Mouse (Mus musculus): Measurements from ENCODE around the gene Zfp663. TPM values are rescaled to one million over a fixed set of nuclear protein-coding genes. Genes with fewer than 3 reads are reported as not detected.

Zfp663 gene
- polyA plus RNA-seq, 1 experiment from 2014 or later: not detected

DNA sequence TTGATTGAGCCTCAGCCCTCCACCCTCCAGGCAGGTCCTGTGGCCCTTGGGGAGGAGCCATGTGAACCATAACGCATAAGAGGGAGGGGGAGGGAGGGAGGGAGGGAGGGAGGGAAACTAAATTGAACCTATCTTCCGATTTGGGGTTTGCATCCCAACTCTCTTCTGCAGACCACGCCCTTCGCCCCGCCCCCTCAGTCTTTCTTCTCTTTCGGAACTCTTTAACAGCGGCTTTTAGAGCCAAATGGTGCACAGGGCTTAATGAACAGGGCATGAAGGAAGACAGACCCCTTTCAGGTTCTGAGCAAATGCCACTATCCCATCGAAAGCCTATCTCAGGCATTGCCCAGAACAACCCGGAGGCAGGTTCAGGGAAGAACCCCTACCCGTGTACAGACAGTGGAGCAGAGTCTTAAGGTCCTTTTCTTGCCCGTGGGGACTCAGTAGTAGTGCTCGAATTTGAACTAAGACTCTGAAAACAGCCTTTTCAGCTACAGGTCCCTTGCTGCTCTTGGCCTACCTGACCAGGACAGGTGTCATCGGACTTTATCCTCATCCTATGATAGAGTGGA is 575 bp downstream of the Zfp663 start:
- H3K4me3 ChIP-seq (replicated peaks): peak overlapping the region; percentile 18
- no peaks in the 10 kb centered on the region for H3K36me3 ChIP-seq (replicated peaks)
- H3K27me3 ChIP-seq: peaks cover 32% of the 10 kb centered on the region
- peaks cover 4% of the 10 kb centered on the region; the same call in 1 of the 2 replicates for H3K4me1 ChIP-seq (replicated peaks)
- no peak overlapping the region for H3K9ac ChIP-seq
- no peak for ATAC-seq (ENCODE audit: insufficient read depth)
- peak overlapping the region; percentile 44 for H3K4me2 ChIP-seq
- no peak overlapping the region for H3K27ac ChIP-seq (replicated peaks)
- 6% methylated on average over 13 of the region's 13 CpGs for WGBS (ENCODE audit: insufficient replicate concordance)
- H3K9me3 ChIP-seq (replicated peaks): no peaks in the 10 kb centered on the region

DNA sequence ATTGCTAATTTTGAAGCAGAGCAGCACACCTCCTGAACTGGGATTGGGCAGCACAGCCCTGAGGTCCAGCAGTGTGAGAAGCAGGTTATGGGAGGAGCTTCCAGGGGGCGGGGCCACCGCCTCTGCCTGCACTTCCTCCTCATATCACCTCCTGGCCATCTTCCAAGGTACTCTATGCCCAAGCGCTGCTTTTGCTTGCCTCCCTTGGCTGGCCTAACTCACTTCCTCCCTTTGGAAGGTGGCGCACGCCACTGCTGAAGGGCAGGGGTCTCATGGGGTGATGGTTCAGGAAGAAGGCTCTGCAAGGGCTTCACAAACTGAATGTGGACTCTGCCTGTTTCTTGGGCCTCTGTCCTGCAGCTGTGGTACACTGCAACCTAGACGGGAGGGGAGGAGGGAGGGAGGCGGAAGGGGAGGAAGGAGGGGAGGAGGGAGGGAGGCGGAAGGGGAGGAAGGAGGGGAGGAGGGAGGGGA is 1.4 kb downstream of the Zfp663 start:
- no peaks in the 10 kb centered on the region for H3K36me3 ChIP-seq (replicated peaks)
- peak overlapping the region; percentile 32 for H3K4me2 ChIP-seq
- peaks cover 32% of the 10 kb centered on the region for H3K27me3 ChIP-seq
- peak; percentile 68 for ATAC-seq (ENCODE audit: insufficient read depth)
- 2% methylated on average over 5 of the region's 8 CpGs for WGBS (ENCODE audit: insufficient replicate concordance)
- peaks cover 4% of the 10 kb centered on the region; the same call in 1 of the 2 replicates for H3K4me1 ChIP-seq (replicated peaks)
- H3K27ac ChIP-seq (replicated peaks): no peak overlapping the region
- H3K9ac ChIP-seq: no peak overlapping the region
- H3K9me3 ChIP-seq (replicated peaks): no peaks in the 10 kb centered on the region
- no peak overlapping the region for H3K4me3 ChIP-seq (replicated peaks)

DNA sequence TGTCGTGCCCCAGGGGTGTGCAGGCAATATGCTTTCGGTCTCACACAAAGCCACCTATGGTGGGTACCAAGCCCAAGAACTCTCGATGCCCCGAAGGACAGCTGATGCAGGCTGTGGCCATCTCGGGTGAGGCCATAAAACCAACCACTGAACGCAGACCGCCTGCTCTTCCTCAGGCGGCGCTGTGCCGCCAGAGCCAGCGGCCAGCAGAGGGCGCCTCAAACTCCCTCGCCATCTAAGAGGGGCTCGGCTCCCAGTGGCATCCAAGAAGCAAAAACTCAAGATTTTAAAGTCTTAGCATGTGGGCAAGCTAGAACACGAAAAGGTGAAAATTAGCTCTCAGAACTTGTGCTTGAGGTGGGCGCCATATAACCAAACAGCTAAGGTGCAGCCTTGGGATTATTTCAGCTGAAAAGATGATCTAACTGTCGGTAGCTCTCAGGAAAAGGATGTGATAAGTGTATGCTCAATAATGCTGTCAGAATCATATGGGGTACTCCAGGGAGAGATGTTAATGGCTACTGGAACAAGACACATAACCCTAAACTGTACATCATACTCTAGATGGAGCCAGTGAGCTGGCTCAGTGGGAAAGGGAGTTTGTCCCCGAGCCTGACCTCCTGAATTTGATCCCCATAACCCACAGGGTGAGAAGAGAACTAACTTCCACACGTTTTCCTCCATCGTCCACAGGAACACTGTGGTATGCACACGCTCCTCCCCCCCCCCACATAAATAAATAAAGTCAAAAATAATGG is 4.0 kb downstream of the Zfp663 start:
- H3K27me3 ChIP-seq: peaks cover 31% of the 10 kb centered on the region
- H3K36me3 ChIP-seq (replicated peaks): no peaks in the 10 kb centered on the region
- H3K9me3 ChIP-seq (replicated peaks): no peaks in the 10 kb centered on the region
- H3K4me2 ChIP-seq: no peak overlapping the region
- no peak overlapping the region for H3K27ac ChIP-seq (replicated peaks)
- no peak overlapping the region for H3K9ac ChIP-seq
- H3K4me1 ChIP-seq (replicated peaks): peaks cover 4% of the 10 kb centered on the region; the same call in 1 of the 2 replicates
- no peak for ATAC-seq (ENCODE audit: insufficient read depth)
- H3K4me3 ChIP-seq (replicated peaks): no peak overlapping the region
- WGBS (ENCODE audit: insufficient replicate concordance): 8% methylated on average over 21 of the region's 21 CpGs

DNA sequence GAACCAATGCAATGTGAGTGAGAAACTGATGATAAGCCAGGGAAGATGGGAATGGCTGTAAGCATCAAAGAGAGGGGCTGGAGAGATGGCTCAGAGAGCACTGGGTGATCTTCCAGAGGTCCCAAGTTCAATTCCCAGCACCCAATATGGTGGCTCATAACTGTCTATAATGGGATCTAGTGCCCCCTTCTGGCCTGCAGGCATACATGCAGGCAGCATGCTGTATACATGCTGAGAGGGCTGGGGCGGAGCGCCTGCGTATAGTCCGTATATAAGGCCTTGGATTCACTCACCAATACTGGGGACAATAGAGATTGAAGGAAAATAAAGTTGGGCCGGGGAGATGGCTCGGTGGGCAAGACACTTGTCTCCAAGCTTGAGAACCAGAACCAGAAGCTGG is 5.2 kb downstream of the Zfp663 start:
- no peaks in the 10 kb centered on the region for H3K36me3 ChIP-seq (replicated peaks)
- H3K9ac ChIP-seq: no peak overlapping the region
- H3K4me2 ChIP-seq: no peak overlapping the region
- ATAC-seq (ENCODE audit: insufficient read depth): no peak
- peaks cover 22% of the 10 kb centered on the region; the same call in 1 of the 2 replicates for H3K27me3 ChIP-seq
- no peak overlapping the region for H3K4me3 ChIP-seq (replicated peaks)
- H3K9me3 ChIP-seq (replicated peaks): no peaks in the 10 kb centered on the region
- WGBS (ENCODE audit: insufficient replicate concordance): 81% methylated on average over 6 of the region's 6 CpGs
- H3K27ac ChIP-seq (replicated peaks): no peak overlapping the region
- H3K4me1 ChIP-seq (replicated peaks): peaks cover 4% of the 10 kb centered on the region; the same call in 1 of the 2 replicates

DNA sequence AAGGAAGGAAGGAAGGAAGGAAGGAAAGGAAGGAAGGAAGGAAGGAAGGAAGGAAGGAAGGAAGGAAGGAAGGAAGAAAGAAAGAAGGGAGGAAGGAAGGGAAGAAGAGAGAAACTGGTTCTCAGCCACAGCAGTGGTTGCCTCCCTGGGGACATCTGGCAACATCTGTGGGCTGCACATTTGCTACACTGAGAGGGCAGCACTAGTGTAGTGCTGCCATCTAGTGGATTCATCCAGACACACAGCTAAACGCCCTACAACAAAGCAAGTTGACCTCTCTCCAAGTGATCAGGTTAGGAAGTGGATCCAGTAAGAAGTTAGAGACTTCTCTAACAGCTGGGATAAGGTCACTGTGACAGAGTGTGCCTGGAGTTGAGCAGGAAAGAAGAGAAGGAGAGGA is 7.7 kb downstream of the Zfp663 start:
- 0% methylated on average over 1 of the region's 1 CpGs for WGBS (ENCODE audit: insufficient replicate concordance)

DNA sequence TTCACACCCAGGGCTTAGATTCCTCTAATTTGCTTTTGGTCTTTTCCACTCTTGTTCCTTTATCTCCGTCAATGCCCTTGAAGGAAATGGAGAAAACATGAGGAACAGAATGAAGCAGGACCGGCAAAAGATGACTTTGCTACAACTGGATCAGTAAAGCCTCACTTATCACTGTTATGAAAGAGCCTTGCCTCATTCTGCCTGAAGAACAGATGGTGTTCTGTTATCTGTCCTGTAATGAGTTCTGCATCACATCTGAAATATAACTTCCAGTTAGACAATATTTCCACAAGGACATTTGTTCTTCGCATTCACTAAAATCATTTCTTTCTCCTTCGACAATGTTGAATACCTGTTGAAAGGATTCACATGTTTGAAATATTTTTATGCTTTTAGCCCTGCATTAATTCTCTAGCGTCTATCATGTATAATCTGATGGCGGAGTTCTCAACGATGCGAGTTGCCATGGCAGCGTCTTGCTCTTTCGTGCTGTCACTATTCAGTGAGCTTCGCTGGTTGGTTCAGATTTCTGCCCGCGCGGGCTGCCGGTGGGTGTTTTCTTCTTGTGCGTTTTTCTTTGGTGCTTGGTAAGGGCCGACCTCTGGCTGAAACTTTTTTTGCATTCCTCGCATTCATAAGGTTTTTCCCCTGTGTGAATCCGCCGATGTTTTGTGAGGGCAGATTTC is 16.6 kb downstream of the Zfp663 start:
- Histone ChIP-seq H3K4me2 (no peak overlapping the region), H3K4me3 (replicated peaks) (no peak overlapping the region), H3K27ac (replicated peaks) (no peak overlapping the region), H3K27me3 (no peaks in the 10 kb centered on the region), H3K9ac (no peak overlapping the region), H3K9me3 (replicated peaks) (no peaks in the 10 kb centered on the region), H3K4me1 (replicated peaks) (no peaks in the 10 kb centered on the region), H3K36me3 (replicated peaks) (no peaks in the 10 kb centered on the region)
- no peak for ATAC-seq (ENCODE audit: insufficient read depth)
- WGBS (ENCODE audit: insufficient replicate concordance): 76% methylated on average over 20 of the region's 20 CpGs

More for the DNA sequence above, 7.7 kb downstream of the Zfp663 start:
- Histone ChIP-seq H3K4me3 (replicated peaks) (no peak overlapping the region), H3K4me1 (replicated peaks) (no peaks in the 10 kb centered on the region), H3K4me2 (no peak overlapping the region), H3K9me3 (replicated peaks) (no peaks in the 10 kb centered on the region), H3K27me3 (peaks cover 3% of the 10 kb centered on the region; the same call in 1 of the 2 replicates), H3K36me3 (replicated peaks) (no peaks in the 10 kb centered on the region), H3K9ac (no peak overlapping the region), H3K27ac (replicated peaks) (no peak overlapping the region)
- no peak for ATAC-seq (ENCODE audit: insufficient read depth)

DNA sequence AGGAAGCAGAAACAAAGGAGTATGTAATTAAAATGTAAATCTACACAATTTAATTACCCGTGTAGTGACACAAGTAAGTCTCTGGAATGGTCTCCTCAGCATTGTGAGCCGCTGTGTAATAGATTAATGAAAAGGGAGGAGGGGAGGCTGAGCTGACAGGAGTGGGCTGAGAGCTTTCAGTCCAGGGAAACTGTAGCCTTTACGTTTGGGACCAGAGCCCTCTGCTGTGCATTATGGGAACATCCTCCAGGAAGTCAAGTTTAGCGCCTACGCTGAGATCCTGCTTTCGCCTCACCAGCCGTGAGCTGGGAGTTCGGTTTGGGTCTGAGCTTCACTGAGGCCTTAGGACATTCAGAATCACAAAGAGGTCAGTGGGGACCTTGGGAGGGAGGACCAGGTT is 19.1 kb downstream of the Zfp663 start:
- Histone ChIP-seq H3K9me3 (replicated peaks) (no peaks in the 10 kb centered on the region), H3K4me3 (replicated peaks) (no peak overlapping the region), H3K27me3 (no peaks in the 10 kb centered on the region), H3K9ac (no peak overlapping the region), H3K4me1 (replicated peaks) (no peaks in the 10 kb centered on the region), H3K36me3 (replicated peaks) (no peaks in the 10 kb centered on the region), H3K27ac (replicated peaks) (no peak overlapping the region), H3K4me2 (no peak overlapping the region)
- WGBS (ENCODE audit: insufficient replicate concordance): 32% methylated on average over 8 of the region's 8 CpGs
- no peak for ATAC-seq (ENCODE audit: insufficient read depth)

DNA sequence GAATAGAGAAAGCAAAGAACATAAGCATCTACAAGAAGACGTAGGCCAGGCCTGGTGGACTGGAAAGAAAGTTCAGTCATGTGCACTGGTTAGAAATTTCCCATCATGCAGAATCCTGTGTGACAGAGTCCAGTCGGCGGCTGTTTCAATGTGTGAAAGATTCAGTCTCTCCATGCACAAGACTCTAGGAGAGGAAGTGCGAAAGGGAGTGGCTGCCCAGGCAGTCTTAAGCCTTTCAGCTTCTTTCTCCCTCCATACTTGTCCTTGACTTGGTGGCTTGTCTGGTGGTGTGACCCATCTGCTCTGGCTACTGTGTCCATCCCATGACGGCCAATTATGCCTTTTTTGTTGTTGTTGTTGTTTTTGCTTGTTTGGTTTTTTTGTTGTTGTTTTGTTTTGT is 22.3 kb downstream of the Zfp663 start:
- 61% methylated on average over 5 of the region's 5 CpGs for WGBS (ENCODE audit: insufficient replicate concordance)
- Histone ChIP-seq H3K27me3 (no peaks in the 10 kb centered on the region), H3K36me3 (replicated peaks) (no peaks in the 10 kb centered on the region), H3K4me1 (replicated peaks) (no peaks in the 10 kb centered on the region), H3K4me2 (no peak overlapping the region), H3K9me3 (replicated peaks) (no peaks in the 10 kb centered on the region), H3K27ac (replicated peaks) (no peak overlapping the region), H3K4me3 (replicated peaks) (no peak overlapping the region), H3K9ac (no peak overlapping the region)
- ATAC-seq (ENCODE audit: insufficient read depth): no peak

DNA sequence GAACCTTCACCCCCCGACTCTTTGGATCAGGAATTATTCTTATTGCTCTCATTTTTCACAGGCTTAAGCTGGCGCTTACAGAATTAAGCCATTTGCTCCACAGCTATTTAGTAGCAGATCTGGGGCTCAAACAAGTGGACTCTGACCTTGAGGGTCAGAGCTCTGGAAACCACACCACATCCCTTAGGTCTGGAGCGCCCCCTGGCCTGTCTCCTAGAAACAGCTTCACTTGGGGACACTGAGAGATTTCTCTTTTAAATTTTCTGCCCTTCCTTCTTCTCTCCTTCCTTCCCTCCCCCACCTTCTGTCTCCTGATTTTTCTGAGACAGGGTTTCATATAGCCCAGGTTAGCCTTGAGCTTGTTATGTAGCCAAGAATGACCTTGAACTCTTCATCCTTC is 31.3 kb downstream of the Zfp663 start:
- no peaks in the 10 kb centered on the region for H3K9me3 ChIP-seq (replicated peaks)
- ATAC-seq (ENCODE audit: insufficient read depth): no peak
- no peak overlapping the region for H3K9ac ChIP-seq
- H3K27me3 ChIP-seq: no peaks in the 10 kb centered on the region; the same call in 1 of the 2 replicates
- no peaks in the 10 kb centered on the region for H3K36me3 ChIP-seq (replicated peaks)
- 28% methylated on average over 3 of the region's 3 CpGs for WGBS (ENCODE audit: insufficient replicate concordance)
- no peak overlapping the region for H3K4me2 ChIP-seq
- H3K4me3 ChIP-seq (replicated peaks): no peak overlapping the region
- H3K27ac ChIP-seq (replicated peaks): no peak overlapping the region
- H3K4me1 ChIP-seq (replicated peaks): 0 out of 2 replicates have a peak, but pooled peaks cover 3% of the 10 kb centered on the region

DNA sequence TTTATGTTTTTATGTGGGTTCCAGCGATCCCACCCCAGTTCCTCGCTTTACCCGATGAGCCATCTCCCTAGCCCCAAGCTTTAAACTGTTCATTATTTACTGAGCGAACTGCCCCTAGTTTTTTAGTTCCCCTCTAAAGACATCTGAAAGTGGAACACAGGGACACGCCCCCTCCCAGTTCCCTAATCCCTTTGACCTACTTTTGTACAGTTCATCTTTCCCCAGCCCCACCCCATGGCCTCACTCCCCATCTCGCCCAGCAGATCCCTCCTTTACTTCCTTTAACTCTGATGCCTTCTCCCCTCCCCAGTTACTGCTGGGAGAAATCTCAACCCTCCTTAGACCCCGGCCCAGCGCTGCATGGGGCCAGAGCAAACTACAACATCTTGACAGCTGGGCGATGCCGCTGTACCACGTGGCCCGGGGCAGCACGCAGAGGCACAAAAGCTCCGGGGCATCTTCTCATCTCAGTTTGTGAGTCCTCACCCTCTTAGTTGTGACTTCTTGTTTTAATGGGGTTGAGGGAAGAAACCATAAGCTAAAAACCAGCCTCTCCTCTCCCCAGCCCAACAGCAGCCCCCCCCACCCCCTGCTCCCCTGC is 35.8 kb downstream of the Zfp663 start:
- Histone ChIP-seq H3K9me3 (replicated peaks) (no peaks in the 10 kb centered on the region), H3K9ac (no peak overlapping the region), H3K36me3 (replicated peaks) (no peaks in the 10 kb centered on the region), H3K4me1 (replicated peaks) (peaks cover 24% of the 10 kb centered on the region), H3K27ac (replicated peaks) (no peak overlapping the region; the same call in 1 of the 2 replicates), H3K27me3 (no peaks in the 10 kb centered on the region; the same call in 1 of the 2 replicates), H3K4me2 (peak overlapping the region; percentile 15; the same call in 1 of the 2 replicates), H3K4me3 (replicated peaks) (no peak overlapping the region)
- ATAC-seq (ENCODE audit: insufficient read depth): no peak; the same call in 1 of the 2 replicates
- 31% methylated on average over 14 of the region's 14 CpGs for WGBS (ENCODE audit: insufficient replicate concordance)

DNA sequence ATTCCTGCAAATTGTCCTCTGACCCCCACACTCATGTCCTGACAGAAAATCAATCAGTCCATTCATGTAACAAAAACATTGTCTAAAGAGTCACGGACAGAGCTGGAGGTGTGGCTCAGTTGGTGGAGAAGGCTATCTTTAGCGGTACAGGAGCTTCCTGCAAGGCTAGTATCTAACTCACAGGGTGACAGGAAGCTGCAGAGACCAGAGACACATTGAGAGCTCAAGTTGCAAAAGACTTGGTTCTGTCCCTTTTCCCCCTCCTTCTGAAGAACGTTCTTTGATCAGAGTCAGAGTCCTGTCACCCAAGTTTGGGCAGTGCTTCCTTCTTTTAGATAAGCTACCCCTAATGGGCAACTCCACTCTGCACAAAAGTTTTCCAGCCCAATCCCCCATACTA is 38.8 kb downstream of the Zfp663 start:
- H3K27me3 ChIP-seq: no peaks in the 10 kb centered on the region; the same call in 1 of the 2 replicates
- peaks cover 45% of the 10 kb centered on the region for H3K4me1 ChIP-seq (replicated peaks)
- 0% methylated on average over 3 of the region's 3 CpGs for WGBS (ENCODE audit: insufficient replicate concordance)
- no peaks in the 10 kb centered on the region for H3K36me3 ChIP-seq (replicated peaks)
- H3K4me2 ChIP-seq: no peak overlapping the region
- H3K4me3 ChIP-seq (replicated peaks): no peak overlapping the region
- H3K27ac ChIP-seq (replicated peaks): no peak overlapping the region; the same call in 1 of the 2 replicates
- no peak for ATAC-seq (ENCODE audit: insufficient read depth)
- H3K9me3 ChIP-seq (replicated peaks): no peaks in the 10 kb centered on the region
- H3K9ac ChIP-seq: no peak overlapping the region

Data from liver, embryonic 15.5 days (tissue).